Mouse (Mus musculus): ENCODE results near the gene Rps3. TPM values are rescaled to one million over a fixed set of nuclear protein-coding genes. Genes with fewer than 3 reads are reported as not detected.

Rps3 gene
- polyA plus RNA-seq, 1 experiment from 2014 or later = 875 TPM

DNA sequence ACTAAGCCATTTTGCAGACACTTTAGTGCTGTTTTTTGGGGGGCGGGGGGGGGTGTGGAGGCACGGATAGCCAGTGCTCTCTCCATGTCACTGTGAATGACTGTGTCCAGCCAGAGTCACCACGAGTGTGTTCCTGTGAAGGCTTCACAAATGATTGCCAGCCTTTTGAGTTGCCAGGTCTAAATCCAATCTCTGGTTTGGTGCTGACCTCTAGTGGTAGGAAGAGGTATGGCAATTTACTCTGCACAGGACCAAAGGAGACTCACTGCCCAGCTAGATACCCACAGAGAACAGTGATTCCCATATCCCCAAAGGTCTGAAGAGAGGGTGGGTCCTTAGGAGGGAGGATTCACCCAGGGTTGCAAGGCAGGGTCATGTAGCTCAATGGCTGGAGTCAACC is 32.8 kb downstream of the Rps3 start:
- 1% methylated on average over 3 of the region's 3 CpGs for whole genome bisulfite sequencing
- no peak overlapping the region for H3K4me3 ChIP-seq (replicated peaks)

DNA sequence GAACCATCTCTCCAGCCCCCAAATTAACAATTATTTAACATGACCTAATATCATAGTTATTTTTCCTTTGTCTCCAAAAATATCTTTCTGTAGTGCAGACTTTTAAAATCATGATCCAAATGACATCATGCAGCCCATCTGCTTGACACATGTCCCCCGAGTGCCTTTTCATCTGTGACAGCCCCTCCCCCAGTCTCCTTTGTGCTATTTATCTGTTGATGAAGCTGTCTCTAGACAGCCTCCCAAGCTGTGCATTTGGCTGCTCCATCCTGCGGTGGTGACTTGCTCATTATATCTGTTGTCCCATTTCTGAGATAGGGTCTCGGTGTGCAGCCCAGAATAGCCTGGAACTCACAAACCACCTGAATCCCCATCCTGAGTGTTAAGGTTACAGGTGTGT is 33.8 kb downstream of the Rps3 start:
- Histone ChIP-seq H3K9me3 (no peaks in the 10 kb centered on the region), H3K4me2 (replicated peaks) (no peak overlapping the region), H3K4me1 (replicated peaks) (no peaks in the 10 kb centered on the region), H3K9ac (no peak overlapping the region), H3K27me3 (replicated peaks) (no peaks in the 10 kb centered on the region), H3K27ac (no peak overlapping the region), H3K36me3 (no peaks in the 10 kb centered on the region), H3K4me3 (replicated peaks) (no peak overlapping the region)
- 71% methylated on average over 3 of the region's 3 CpGs for WGBS
- no peak for ATAC-seq

More for the DNA sequence above, 32.8 kb downstream of the Rps3 start:
- no peaks in the 10 kb centered on the region for H3K9me3 ChIP-seq
- ATAC-seq = peak; percentile 60
- H3K9ac ChIP-seq = no peak overlapping the region
- H3K27ac ChIP-seq = no peak overlapping the region
- H3K27me3 ChIP-seq (replicated peaks) = no peaks in the 10 kb centered on the region
- H3K4me2 ChIP-seq (replicated peaks) = no peak overlapping the region
- H3K4me1 ChIP-seq (replicated peaks) = no peaks in the 10 kb centered on the region
- no peaks in the 10 kb centered on the region for H3K36me3 ChIP-seq

DNA sequence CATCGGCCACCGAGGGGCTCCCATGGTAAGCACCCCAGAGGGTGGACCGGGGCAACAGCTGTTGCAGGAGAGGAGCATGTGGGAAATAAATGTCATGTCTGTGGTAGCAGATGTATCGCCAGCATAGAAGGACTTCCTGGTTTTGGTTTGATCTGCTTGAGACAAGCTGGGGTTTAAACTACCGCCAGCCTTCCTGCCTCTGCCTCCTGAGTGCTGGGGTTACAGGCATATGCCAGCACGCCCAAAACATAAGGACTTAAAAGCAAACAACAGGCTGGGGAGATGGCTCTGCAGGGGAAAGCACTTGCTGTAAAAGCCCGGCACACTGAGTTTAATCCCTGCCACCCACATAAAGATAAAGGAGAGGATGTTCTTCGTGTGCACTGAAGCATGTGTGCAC is 34.5 kb downstream of the Rps3 start:
- no peak for ATAC-seq
- H3K27me3 ChIP-seq (replicated peaks) = no peaks in the 10 kb centered on the region
- H3K27ac ChIP-seq = no peak overlapping the region
- H3K36me3 ChIP-seq = no peaks in the 10 kb centered on the region
- no peaks in the 10 kb centered on the region for H3K4me1 ChIP-seq (replicated peaks)
- H3K4me3 ChIP-seq (replicated peaks) = no peak overlapping the region
- 62% methylated on average over 8 of the region's 8 CpGs for WGBS
- H3K9me3 ChIP-seq = no peaks in the 10 kb centered on the region
- no peak overlapping the region for H3K9ac ChIP-seq
- H3K4me2 ChIP-seq (replicated peaks) = no peak overlapping the region

DNA sequence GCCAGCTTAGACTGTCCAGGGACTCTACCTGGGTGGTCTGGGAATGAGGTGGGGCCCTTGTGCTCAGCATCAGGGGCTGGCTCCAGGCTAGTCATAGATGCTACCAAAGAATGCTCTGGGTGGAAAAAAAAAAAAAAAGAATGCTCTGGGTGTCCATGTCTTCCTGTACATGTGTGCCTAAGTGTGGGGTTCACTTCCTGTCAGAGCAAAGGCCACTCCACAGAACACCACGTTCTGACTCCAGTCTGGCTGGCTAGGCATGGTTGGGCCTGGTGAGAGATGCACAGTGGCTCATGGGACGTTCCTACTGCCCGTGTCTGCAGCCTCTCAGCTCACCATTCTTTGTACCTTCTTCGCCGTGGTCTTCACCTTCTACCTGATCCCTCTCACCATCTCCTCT is 34.9 kb downstream of the Rps3 start:
- ATAC-seq = no peak
- no peak overlapping the region for H3K9ac ChIP-seq
- no peaks in the 10 kb centered on the region for H3K4me1 ChIP-seq (replicated peaks)
- no peak overlapping the region for H3K4me3 ChIP-seq (replicated peaks)
- H3K9me3 ChIP-seq = no peaks in the 10 kb centered on the region
- H3K27ac ChIP-seq = no peak overlapping the region
- WGBS = 72% methylated on average over 5 of the region's 5 CpGs
- H3K36me3 ChIP-seq = no peaks in the 10 kb centered on the region
- H3K4me2 ChIP-seq (replicated peaks) = no peak overlapping the region
- H3K27me3 ChIP-seq (replicated peaks) = no peaks in the 10 kb centered on the region

DNA sequence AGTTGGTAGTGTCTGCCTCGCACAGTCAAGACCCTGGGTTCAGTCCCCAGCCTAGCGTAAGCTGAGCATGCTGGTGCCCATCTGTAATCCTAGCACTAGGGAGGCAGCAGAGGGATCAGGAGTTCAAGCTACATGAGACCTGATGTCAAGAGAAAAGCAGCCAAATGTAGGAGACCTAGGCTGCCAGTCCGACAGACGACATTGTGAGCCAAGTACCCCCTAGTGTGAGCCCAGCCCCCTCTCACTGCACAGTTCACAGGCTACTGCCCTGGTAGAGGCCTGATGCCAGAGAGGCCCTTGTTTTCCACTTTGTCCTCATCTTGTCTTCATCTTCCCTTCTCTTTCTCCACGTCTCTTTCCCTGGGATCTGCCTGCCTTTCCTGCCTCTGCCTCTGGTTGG is 36.2 kb downstream of the Rps3 start:
- no peak overlapping the region for H3K4me2 ChIP-seq (replicated peaks)
- no peak overlapping the region for H3K4me3 ChIP-seq (replicated peaks)
- H3K27me3 ChIP-seq (replicated peaks) = no peaks in the 10 kb centered on the region
- ATAC-seq = no peak
- H3K9me3 ChIP-seq = no peaks in the 10 kb centered on the region
- no peaks in the 10 kb centered on the region for H3K4me1 ChIP-seq (replicated peaks)
- H3K27ac ChIP-seq = no peak overlapping the region
- H3K9ac ChIP-seq = no peak overlapping the region
- H3K36me3 ChIP-seq = no peaks in the 10 kb centered on the region
- 90% methylated on average over 5 of the region's 5 CpGs for WGBS

DNA sequence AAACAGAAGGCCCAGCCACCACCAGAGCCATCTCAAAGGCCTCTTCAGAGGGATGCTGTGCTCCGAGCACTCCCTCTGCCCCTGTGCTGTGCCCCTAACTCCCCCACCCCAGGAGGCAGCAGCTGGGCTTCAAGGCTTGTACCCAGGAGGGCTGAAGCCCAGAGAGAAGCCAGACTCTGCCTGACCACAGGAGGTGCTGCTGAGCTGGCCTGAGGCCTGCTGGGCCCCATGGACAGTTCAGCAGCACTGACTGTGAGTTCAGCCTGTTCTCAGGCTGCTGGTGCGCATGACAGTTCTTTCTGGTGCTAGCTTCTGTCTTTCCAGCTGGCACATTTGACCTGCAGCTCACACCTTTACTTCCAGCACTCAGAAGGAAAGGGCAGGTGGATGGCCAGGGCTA is 37.7 kb downstream of the Rps3 start:
- H3K9ac ChIP-seq = no peak overlapping the region
- H3K4me1 ChIP-seq (replicated peaks) = peaks cover 13% of the 10 kb centered on the region
- no peaks in the 10 kb centered on the region for H3K9me3 ChIP-seq
- no peak overlapping the region for H3K27ac ChIP-seq
- ATAC-seq = no peak
- H3K4me2 ChIP-seq (replicated peaks) = no peak overlapping the region
- no peak overlapping the region for H3K4me3 ChIP-seq (replicated peaks)
- H3K27me3 ChIP-seq (replicated peaks) = no peaks in the 10 kb centered on the region
- 82% methylated on average over 2 of the region's 2 CpGs for WGBS
- no peaks in the 10 kb centered on the region for H3K36me3 ChIP-seq

DNA sequence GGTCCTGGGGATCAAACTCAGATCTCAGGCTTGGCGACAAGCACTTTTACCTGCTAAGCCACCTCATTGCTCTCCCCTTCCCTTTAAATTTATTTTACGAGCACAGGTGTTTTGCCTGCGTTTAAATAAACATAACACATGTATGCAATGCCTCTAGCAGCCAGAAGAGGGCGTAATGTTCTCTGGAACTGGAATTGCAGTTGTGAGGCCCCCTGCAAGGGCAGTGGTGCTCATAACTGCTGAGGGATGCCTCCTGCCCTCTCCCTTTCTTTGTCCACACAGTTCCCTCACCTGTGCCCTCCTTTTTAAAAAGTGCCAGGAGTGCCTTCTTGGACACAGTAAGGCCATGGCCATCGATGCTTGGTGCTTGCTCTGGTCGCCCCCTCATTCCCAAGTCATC is 39.5 kb downstream of the Rps3 start:
- Histone ChIP-seq H3K36me3 (no peaks in the 10 kb centered on the region), H3K27me3 (replicated peaks) (no peaks in the 10 kb centered on the region), H3K4me3 (replicated peaks) (no peak overlapping the region), H3K4me2 (replicated peaks) (no peak overlapping the region), H3K9ac (no peak overlapping the region), H3K27ac (no peak overlapping the region), H3K9me3 (no peaks in the 10 kb centered on the region), H3K4me1 (replicated peaks) (peaks cover 13% of the 10 kb centered on the region)
- WGBS = 64% methylated on average over 6 of the region's 6 CpGs
- no peak for ATAC-seq

DNA sequence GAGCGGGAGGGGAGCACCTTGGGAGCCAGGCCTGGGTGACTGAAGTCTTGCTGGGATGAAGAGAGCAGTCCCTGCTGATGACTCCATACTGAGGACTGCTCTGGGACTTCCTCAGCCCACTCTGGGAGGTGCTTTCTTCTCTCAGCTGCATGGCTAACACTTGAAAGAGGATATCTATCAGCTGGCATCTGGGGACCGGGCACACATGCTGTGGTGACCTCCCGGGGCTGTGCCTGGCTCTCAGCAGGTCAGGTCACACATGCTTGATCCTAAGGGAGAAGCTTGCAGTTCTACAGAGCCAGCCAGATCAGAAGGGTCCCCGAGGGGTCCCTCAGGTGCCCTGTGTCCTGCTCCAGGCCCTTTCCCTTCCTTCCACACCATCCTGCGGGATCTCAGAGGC is 40.4 kb downstream of the Rps3 start:
- Histone ChIP-seq H3K4me1 (replicated peaks) (peaks cover 13% of the 10 kb centered on the region), H3K9me3 (no peaks in the 10 kb centered on the region), H3K9ac (no peak overlapping the region), H3K36me3 (no peaks in the 10 kb centered on the region), H3K27me3 (replicated peaks) (no peaks in the 10 kb centered on the region), H3K4me3 (replicated peaks) (no peak overlapping the region), H3K27ac (peak overlapping the region; percentile 44; the same call in 1 of the 2 replicates), H3K4me2 (replicated peaks) (no peak overlapping the region)
- no peak for ATAC-seq
- 63% methylated on average over 5 of the region's 5 CpGs for WGBS

DNA sequence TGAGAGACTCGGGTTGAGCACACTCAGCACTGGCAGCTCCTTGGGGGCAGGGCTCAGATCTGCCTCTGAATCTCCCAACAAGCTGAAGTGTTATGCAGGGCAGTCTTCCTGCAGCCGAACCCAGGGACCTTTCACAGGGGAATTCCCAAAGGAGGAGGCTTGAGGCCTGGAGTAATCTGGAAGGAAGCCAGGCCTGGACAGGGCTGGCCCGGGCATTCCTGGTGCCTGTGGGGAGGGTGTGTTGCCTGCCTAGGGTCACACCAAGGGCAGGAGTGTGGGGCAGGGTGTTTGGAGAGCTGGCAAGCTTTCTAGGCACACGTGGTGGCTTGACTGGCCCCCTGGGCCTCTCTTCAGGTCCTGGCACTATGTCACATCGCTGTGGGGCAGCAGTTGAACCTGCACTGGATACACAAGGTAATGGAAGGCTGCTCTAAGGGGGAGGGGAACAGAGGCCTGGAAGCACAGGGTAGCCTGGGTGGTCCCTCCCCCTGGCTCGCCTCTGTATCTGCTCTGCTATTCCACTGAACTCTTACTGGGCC is 41.9 kb downstream of the Rps3 start:
- Histone ChIP-seq H3K27ac (peak overlapping the region; percentile 49), H3K36me3 (no peaks in the 10 kb centered on the region), H3K4me1 (replicated peaks) (peaks cover 19% of the 10 kb centered on the region), H3K9me3 (no peaks in the 10 kb centered on the region), H3K4me3 (replicated peaks) (no peak overlapping the region), H3K4me2 (replicated peaks) (no peak overlapping the region), H3K27me3 (replicated peaks) (no peaks in the 10 kb centered on the region), H3K9ac (no peak overlapping the region)
- 23% methylated on average over 6 of the region's 6 CpGs for WGBS
- ATAC-seq = peak; percentile 71

DNA sequence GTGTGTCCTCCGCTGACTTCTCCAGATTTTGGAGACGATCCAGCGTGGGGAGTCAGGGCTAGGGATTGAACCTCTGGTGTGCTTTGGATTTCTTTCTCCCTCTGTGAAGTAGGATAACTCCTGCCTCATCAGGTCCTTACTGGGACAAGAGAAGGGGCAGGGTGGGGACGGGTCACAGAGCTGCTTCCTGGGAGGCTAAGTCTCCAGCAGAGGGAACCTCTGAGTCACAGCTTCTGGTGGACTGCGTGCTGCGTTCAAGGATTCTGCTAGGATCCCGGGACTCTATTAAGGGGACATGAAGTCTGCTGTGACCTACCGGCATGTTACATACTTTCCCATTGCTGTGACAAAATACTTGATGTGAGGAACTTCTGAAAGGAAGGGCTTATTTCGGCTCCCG is 44.7 kb downstream of the Rps3 start:
- Histone ChIP-seq H3K4me2 (replicated peaks) (no peak overlapping the region), H3K9ac (no peak overlapping the region), H3K27ac (no peak overlapping the region), H3K4me1 (replicated peaks) (peaks cover 27% of the 10 kb centered on the region), H3K4me3 (replicated peaks) (no peak overlapping the region), H3K36me3 (no peaks in the 10 kb centered on the region), H3K9me3 (no peaks in the 10 kb centered on the region), H3K27me3 (replicated peaks) (no peaks in the 10 kb centered on the region)
- ATAC-seq = no peak
- WGBS = 79% methylated on average over 10 of the region's 10 CpGs

DNA sequence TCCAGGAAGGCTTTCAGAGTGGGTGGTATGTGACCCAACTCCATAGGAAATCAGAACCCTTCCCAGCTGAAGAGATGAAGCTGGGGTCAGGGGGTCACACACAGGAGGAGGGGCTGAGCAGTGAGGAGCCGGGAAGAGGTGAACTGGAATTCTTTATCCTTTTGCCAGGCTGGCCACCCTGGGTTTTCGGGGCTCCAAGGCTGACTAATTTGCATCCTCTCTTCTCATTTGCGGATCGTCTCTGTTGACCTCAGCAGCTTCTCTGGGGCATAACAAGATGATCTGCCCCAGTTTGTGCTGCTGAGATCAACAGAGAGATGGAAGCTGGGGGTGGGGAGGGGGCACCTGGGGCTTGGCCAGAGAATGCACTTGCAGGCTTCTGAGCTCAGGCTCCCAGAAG is 47.0 kb downstream of the Rps3 start:
- ATAC-seq = no peak
- H3K4me3 ChIP-seq (replicated peaks) = no peak overlapping the region
- H3K9me3 ChIP-seq = no peaks in the 10 kb centered on the region
- no peak overlapping the region for H3K27ac ChIP-seq
- H3K4me2 ChIP-seq (replicated peaks) = no peak overlapping the region
- H3K27me3 ChIP-seq (replicated peaks) = no peaks in the 10 kb centered on the region
- 27% methylated on average over 4 of the region's 4 CpGs for WGBS
- no peak overlapping the region for H3K9ac ChIP-seq
- H3K4me1 ChIP-seq (replicated peaks) = peaks cover 29% of the 10 kb centered on the region
- no peaks in the 10 kb centered on the region for H3K36me3 ChIP-seq

DNA sequence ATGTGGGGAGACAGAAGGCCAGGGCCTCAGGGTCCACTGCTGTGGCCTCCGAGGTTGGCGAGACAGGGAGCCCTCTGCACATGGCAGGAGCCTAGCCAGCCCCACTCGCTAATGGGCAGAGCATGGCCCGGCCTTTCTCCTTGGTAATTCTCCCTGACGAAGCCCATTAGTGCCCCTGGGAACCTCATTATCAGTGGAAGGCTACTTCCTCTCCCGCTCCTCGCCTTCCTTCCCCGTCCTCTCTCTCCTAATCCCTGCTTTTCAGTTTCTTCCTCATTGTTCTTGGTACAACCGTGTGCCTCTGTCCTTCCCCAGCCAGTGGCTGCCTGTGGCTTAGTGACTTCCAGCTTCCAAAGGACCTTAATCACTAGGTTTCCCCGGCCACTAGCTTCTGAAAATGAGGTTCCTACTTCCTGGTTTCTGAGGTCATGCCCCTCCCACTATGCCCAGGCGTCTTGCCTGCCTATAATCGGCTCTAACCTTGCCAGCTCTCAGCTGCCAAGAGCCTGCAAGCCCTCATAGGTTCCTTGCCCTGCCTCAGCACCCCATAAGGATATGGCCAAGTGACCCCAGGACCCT is 48.8 kb downstream of the Rps3 start:
- H3K9ac ChIP-seq = no peak overlapping the region
- H3K36me3 ChIP-seq = no peaks in the 10 kb centered on the region
- H3K9me3 ChIP-seq = no peaks in the 10 kb centered on the region
- no peak overlapping the region for H3K4me2 ChIP-seq (replicated peaks)
- H3K27ac ChIP-seq = peak overlapping the region; percentile 37; the same call in 1 of the 2 replicates
- peak; percentile 64 for ATAC-seq
- H3K4me3 ChIP-seq (replicated peaks) = no peak overlapping the region
- peaks cover 23% of the 10 kb centered on the region for H3K4me1 ChIP-seq (replicated peaks)
- 48% methylated on average over 12 of the region's 12 CpGs for whole genome bisulfite sequencing
- H3K27me3 ChIP-seq (replicated peaks) = no peaks in the 10 kb centered on the region

DNA sequence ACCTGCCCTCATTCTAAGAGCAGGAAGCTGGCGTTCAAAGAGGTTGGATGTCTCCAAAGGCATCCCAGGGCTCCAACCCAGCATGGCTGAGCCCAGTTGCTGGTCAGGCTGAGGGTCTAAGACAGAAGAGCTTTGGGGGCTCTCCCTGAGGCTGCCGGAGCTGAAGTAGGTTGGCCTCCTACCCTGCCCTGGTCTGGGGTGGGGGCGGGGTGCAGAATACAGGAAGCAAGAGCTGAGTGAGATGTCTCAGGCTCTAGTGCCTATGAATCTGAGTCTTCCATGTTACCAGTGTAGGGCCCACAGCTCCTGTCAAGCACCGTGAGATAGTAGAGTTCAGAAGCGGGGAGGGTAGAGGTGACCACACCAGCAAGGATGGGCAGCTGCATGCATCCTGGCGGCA is 50.7 kb downstream of the Rps3 start:
- H3K9me3 ChIP-seq = no peaks in the 10 kb centered on the region
- no peak overlapping the region for H3K9ac ChIP-seq
- ATAC-seq = no peak
- H3K4me3 ChIP-seq (replicated peaks) = no peak overlapping the region
- no peak overlapping the region for H3K4me2 ChIP-seq (replicated peaks)
- peaks cover 27% of the 10 kb centered on the region for H3K4me1 ChIP-seq (replicated peaks)
- 80% methylated on average over 6 of the region's 6 CpGs for WGBS
- no peaks in the 10 kb centered on the region for H3K36me3 ChIP-seq
- H3K27ac ChIP-seq = no peak overlapping the region
- no peaks in the 10 kb centered on the region for H3K27me3 ChIP-seq (replicated peaks)
